Mouse (Mus musculus) CH12.LX (cell line): ENCODE data around the gene Hmox2. TPM values are rescaled to one million over a fixed set of nuclear protein-coding genes. Genes with fewer than 3 reads are reported as not detected.

Experiments
- DNase-seq: peaks from one replicate; pipeline ENCODE4 v3.0.0-alpha.2; 2013; ENCODE audit errors: extremely low read depth
- H3K27ac ChIP-seq: 2 replicates; pipeline ENCODE4 v1.5.1; 2012; ENCODE audit warnings: low read depth, mild to moderate bottlenecking, control low read depth, moderate library complexity; ENCODE audit not compliant: insufficient read depth
- H3K27me3 ChIP-seq: replicated peaks from 2 replicates; pipeline ENCODE3; 2012; ENCODE audit warnings: inconsistent platforms
- H3K36me3 ChIP-seq, 2 experiments: replicated peaks in 1 of 2; 2 replicates each; pipeline versions ENCODE3 to v1.6.1; 2012; ENCODE audit warnings: inconsistent platforms in 1 of 2, low read length in 1 of 2, mild to moderate bottlenecking in 1 of 2, mixed read lengths in 1 of 2, moderate library complexity in 1 of 2; ENCODE audit not compliant: control insufficient read depth in 1 of 2, insufficient read depth in 1 of 2
- H3K4me1 ChIP-seq, 2 experiments: 2 replicates each; pipeline ENCODE4 v1.6.1; 2012; ENCODE audit warnings: inconsistent platforms in 1 of 2, moderate library complexity in 1 of 2; ENCODE audit not compliant: insufficient read depth in 2 of 2, control insufficient read depth in 1 of 2
- H3K4me2 ChIP-seq: 2 replicates; pipeline ENCODE4 v1.6.1; 2012; ENCODE audit warnings: low read depth, mild to moderate bottlenecking, control low read depth; ENCODE audit not compliant: poor library complexity, insufficient read depth, severe bottlenecking
- H3K4me3 ChIP-seq, 3 experiments: fragments of 150-350 bp in 1 of 3; sonication (generic) in 1 of 3; replicated peaks in 1 of 3; 2 replicates each; pipeline versions ENCODE3 to v1.5.1; 2011 to 2012; ENCODE audit warnings: low read depth in 2 of 3, low read length in 2 of 3, mild to moderate bottlenecking in 2 of 3, moderate library complexity in 2 of 3, control low read depth in 1 of 3, improper control_type of control experiment in 1 of 3, inconsistent platforms in 1 of 3, mixed read lengths in 1 of 3; ENCODE audit not compliant: poor library complexity in 1 of 3
- H3K79me2 ChIP-seq: replicated peaks from 2 replicates; pipeline ENCODE4 v1.6.1; 2012; ENCODE audit warnings: mild to moderate bottlenecking, moderate library complexity; ENCODE audit not compliant: control insufficient read depth, poor library complexity, insufficient read depth, severe bottlenecking; ENCODE audit errors: extremely low read depth
- H3K9ac ChIP-seq: 2 replicates; pipeline ENCODE4 v1.6.1; 2012; ENCODE audit warnings: low read depth, mild to moderate bottlenecking, control low read depth, moderate library complexity; ENCODE audit not compliant: insufficient read depth
- H3K9me3 ChIP-seq: replicated peaks from 2 replicates; pipeline ENCODE3; 2012; ENCODE audit warnings: low read length, inconsistent platforms, mixed read lengths
- CHD1 ChIP-seq: IDR thresholded peaks from 2 replicates; pipeline ENCODE4 v1.6.1; 2012; ENCODE audit warnings: low read depth, low read length, improper control_type of control experiment, inconsistent platforms
- EP300 ChIP-seq: IDR thresholded peaks from 2 replicates; pipeline ENCODE4 v1.6.1; 2011; ENCODE audit warnings: low read length, improper control_type of control experiment
- ETS1 ChIP-seq: conservative IDR thresholded peaks from 2 replicates; pipeline ENCODE4 v1.6.1; 2012; ENCODE audit warnings: low read depth, mild to moderate bottlenecking, inconsistent platforms, low read length, improper control_type of control experiment, moderate library complexity
- GABPA ChIP-seq: IDR thresholded peaks from 2 replicates; pipeline ENCODE4 v1.6.1; 2012; ENCODE audit warnings: low read depth, low read length, improper control_type of control experiment, inconsistent platforms; ENCODE audit not compliant: insufficient replicate concordance
- IRF4 ChIP-seq: IDR thresholded peaks from 2 replicates; pipeline ENCODE4 v1.6.1; 2014; ENCODE audit warnings: low read depth, mild to moderate bottlenecking, inconsistent platforms, low read length, improper control_type of control experiment
- JUND ChIP-seq: conservative IDR thresholded peaks from 2 replicates; pipeline ENCODE4 v1.6.1; 2011; ENCODE audit warnings: low read depth, low read length, improper control_type of control experiment
- KAT2A ChIP-seq: IDR thresholded peaks from 2 replicates; pipeline ENCODE4 v1.6.1; 2012; ENCODE audit warnings: low read length, improper control_type of control experiment, inconsistent platforms; ENCODE audit not compliant: insufficient replicate concordance
- MAZ ChIP-seq: IDR thresholded peaks from 2 replicates; pipeline ENCODE4 v1.6.1; 2012; ENCODE audit warnings: low read depth, mild to moderate bottlenecking, inconsistent platforms, low read length, improper control_type of control experiment, moderate library complexity
- MEF2A ChIP-seq: IDR thresholded peaks from 2 replicates; pipeline ENCODE4 v1.6.1; 2014; ENCODE audit warnings: low read depth, mild to moderate bottlenecking, inconsistent platforms, low read length, improper control_type of control experiment, borderline replicate concordance
- NELFE ChIP-seq: IDR thresholded peaks from 2 replicates; pipeline ENCODE4 v1.6.1; 2011; ENCODE audit warnings: low read depth, low read length, improper control_type of control experiment
- POLR2A ChIP-seq: IDR thresholded peaks from 2 replicates; pipeline ENCODE4 v1.6.1; 2011; ENCODE audit warnings: low read depth, mild to moderate bottlenecking, improper control_type of control experiment, low read length
- RAD21 ChIP-seq: IDR thresholded peaks from 2 replicates; pipeline ENCODE4 v1.6.1; 2011; ENCODE audit warnings: low read depth, mild to moderate bottlenecking, low read length, improper control_type of control experiment, moderate library complexity
- RCOR1 ChIP-seq: conservative IDR thresholded peaks from 2 replicates; pipeline ENCODE4 v1.6.1; 2012; ENCODE audit warnings: low read depth, mild to moderate bottlenecking, inconsistent platforms, low read length, improper control_type of control experiment
- SIN3A ChIP-seq: IDR thresholded peaks from 2 replicates; pipeline ENCODE4 v1.6.1; 2012; ENCODE audit warnings: low read length, improper control_type of control experiment, inconsistent platforms
- TCF12 ChIP-seq: IDR thresholded peaks from 2 replicates; pipeline ENCODE4 v1.6.1; 2014; ENCODE audit warnings: low read depth, mild to moderate bottlenecking, inconsistent platforms, low read length, improper control_type of control experiment
- UBTF ChIP-seq: IDR thresholded peaks from 2 replicates; pipeline ENCODE4 v1.6.1; 2012; ENCODE audit warnings: low read depth, mild to moderate bottlenecking, inconsistent platforms, low read length, improper control_type of control experiment, moderate library complexity
- USF1 ChIP-seq: IDR thresholded peaks from 2 replicates; pipeline ENCODE4 v1.6.1; 2014; ENCODE audit warnings: low read depth, mild to moderate bottlenecking, inconsistent platforms, low read length, improper control_type of control experiment
- ZC3H11A ChIP-seq: IDR thresholded peaks from 2 replicates; pipeline ENCODE4 v1.6.1; 2012; ENCODE audit warnings: low read depth, mild to moderate bottlenecking, inconsistent platforms, low read length, improper control_type of control experiment
- ZKSCAN1 ChIP-seq: IDR thresholded peaks from 2 replicates; pipeline ENCODE4 v1.6.1; 2012; ENCODE audit warnings: low read depth, inconsistent platforms, low read length, improper control_type of control experiment, borderline replicate concordance
- ZMIZ1 ChIP-seq: IDR thresholded peaks from 2 replicates; pipeline ENCODE4 v1.6.1; 2012; ENCODE audit warnings: low read depth, mild to moderate bottlenecking, inconsistent platforms, low read length, improper control_type of control experiment
- ZNF384 ChIP-seq: IDR thresholded peaks from 2 replicates; pipeline ENCODE4 v1.6.1; 2012; ENCODE audit warnings: low read depth, low read length, improper control_type of control experiment, inconsistent platforms
- dilution Hi-C: fragments of 300-500 bp; cut with MboI; formaldehyde crosslinking; loops from 2 replicates; pipeline ENCODE4 v1.14.3; 2020; ENCODE audit warnings: low sequenced_read_pairs; ENCODE audit not compliant: extremely low pct_unique_long_range_greater_than_20kb, extremely low pct_ligation_motif_present
- in situ Hi-C: fragments of 300-500 bp; cut with MboI; formaldehyde crosslinking; loops from 3 replicates; pipeline ENCODE4 v1.14.3; 2019; ENCODE audit warnings: low sequenced_read_pairs, low pct_ligation_motif_present, low pct_unique_long_range_greater_than_20kb, mixed read lengths
- polyA plus RNA-seq: library from polyadenylated mRNA; unstranded; fragments of >175 nt; gene quantifications from 2 replicates; pipeline ENCODE4 v1.2.1, GENCODE M21; 2012; ENCODE audit warnings: low read depth; ENCODE audit not compliant: insufficient read length
- total RNA-seq, 2 experiments: library from RNA; depleted of rRNA; stranded (reverse); fragments of 300-350 nt in 1 of 2; fragments of >200 nt in 1 of 2; gene quantifications; 2 replicates each; pipeline ENCODE4 v1.2.3; 2012 to 2014

Hmox2 gene
- total and polyA plus RNA-seq, 3 experiments, result 72.3 to 91.9 (median 74.0) TPM

GRCm38 (mm10) chr16:4781524-4782196 lies 55.5 kb downstream of the Hmox2 start:
- peak; percentile 50 for DNase-seq
- H3K9ac ChIP-seq, result no peak overlapping the region
- peaks cover 13 to 58% of the 10 kb centered on the region in 2 experiments for H3K36me3 ChIP-seq
- peak overlapping the region; percentile 30 for H3K4me2 ChIP-seq
- dilution Hi-C loops (no loop called here), in situ Hi-C loops (no loop called here)
- H3K79me2 ChIP-seq, result peaks cover 43% of the 10 kb centered on the region
- peak; percentile 89 for TF ChIP-seq MEF2A
- TF ChIP-seq SIN3A, result peak; percentile 25; the same call in 1 of the 2 replicates
- TF ChIP-seq ZMIZ1, result no peak
- TF ChIP-seq ZC3H11A, result no peak
- peak; percentile 55; the same call in 1 of the 2 replicates for TF ChIP-seq TCF12
- TF ChIP-seq IRF4, result peak; percentile 20; the same call in 1 of the 2 replicates
- TF ChIP-seq GABPA, result no peak
- peak; percentile 66 for TF ChIP-seq EP300
- TF ChIP-seq RCOR1, result no peak
- TF ChIP-seq RAD21, result no peak
- TF ChIP-seq ETS1, result peak; percentile 45; the same call in 1 of the 2 replicates
- TF ChIP-seq KAT2A, result no peak
- TF ChIP-seq CHD1, result no peak
- no peaks in the 10 kb centered on the region for H3K27me3 ChIP-seq
- H3K27ac ChIP-seq, result peak overlapping the region; percentile 40
- H3K9me3 ChIP-seq, result no peaks in the 10 kb centered on the region
- H3K4me3 ChIP-seq, result peak overlapping the region in 1 of 3 experiments; percentile 6
- H3K4me1 ChIP-seq, result peaks cover 23 to 65% of the 10 kb centered on the region in 2 experiments

GRCm38 (mm10) chr16:4782515-4782914 lies 56.4 kb downstream of the Hmox2 start:
- no peak overlapping the region for H3K4me2 ChIP-seq
- H3K79me2 ChIP-seq, result peaks cover 43% of the 10 kb centered on the region
- H3K9me3 ChIP-seq, result no peaks in the 10 kb centered on the region
- H3K36me3 ChIP-seq, result peaks cover 13 to 55% of the 10 kb centered on the region in 2 experiments
- peak; percentile 35 for DNase-seq
- H3K4me1 ChIP-seq, result peaks cover 18 to 58% of the 10 kb centered on the region in 2 experiments
- in situ Hi-C loops, result no loop called here
- H3K27me3 ChIP-seq, result no peaks in the 10 kb centered on the region
- H3K4me3 ChIP-seq, result no peak overlapping the region
- no peak overlapping the region for H3K9ac ChIP-seq
- TF ChIP-seq ETS1, result no peak
- no peak for TF ChIP-seq POLR2A
- TF ChIP-seq UBTF, result no peak
- TF ChIP-seq ZKSCAN1, result no peak
- 0 out of 2 replicates have a peak, but pooled peaks have one; percentile 9 for TF ChIP-seq IRF4
- TF ChIP-seq NELFE, result no peak
- no peak for TF ChIP-seq ZNF384
- TF ChIP-seq USF1, result no peak
- TF ChIP-seq ZC3H11A, result no peak
- TF ChIP-seq MAZ, result no peak
- TF ChIP-seq JUND, result 0 out of 2 replicates have a peak, but pooled peaks have one; percentile 48
- TF ChIP-seq, all 38 proteins: peak for 2
- H3K27ac ChIP-seq, result no peak overlapping the region
- dilution Hi-C loops, result no loop called here
